In the genomic region with DNA sequence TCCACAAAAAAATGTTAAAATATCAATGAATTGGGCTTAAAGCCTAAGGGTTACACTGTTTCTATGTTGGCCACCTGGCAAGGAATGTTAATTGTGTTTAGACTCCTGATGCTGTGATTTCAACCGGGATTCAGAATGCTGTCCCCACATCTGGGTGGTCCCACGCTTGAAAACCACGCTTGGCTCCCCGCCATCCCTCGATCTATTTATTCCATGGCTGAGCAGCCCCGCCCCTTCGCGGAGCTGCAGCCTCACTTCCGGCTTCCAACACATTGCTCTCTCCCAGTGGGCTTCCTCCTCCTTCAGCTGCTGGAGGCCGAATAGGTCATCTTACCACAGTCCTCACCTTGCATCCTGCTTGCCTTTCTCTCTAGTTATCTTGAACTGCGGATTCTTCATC, we compare ENCODE assay signal across 8 mouse cellular contexts. TPM values are rescaled to one million over a fixed set of nuclear protein-coding genes. Genes with fewer than 3 reads are reported as not detected.
DNase-seq lines count a peak whose midpoint lies in the region; ATAC-seq and TF ChIP-seq lines count a peak whose summit lies in the region.

No protein-coding gene starts in this region.

- H3K27ac ChIP-seq in layer of hippocampus, adult 2 months = peak overlapping the region; percentile 89
- no peak overlapping the region for H3K27ac ChIP-seq in bone marrow, adult 2 months (ENCODE audit: control insufficient read depth, insufficient read depth, low read depth, low read length, poor library complexity)
- peak overlapping the region; percentile 76 for H3K27ac ChIP-seq in liver, embryonic 11.5 days (ENCODE audit: low read depth, low read length)
- H3K27ac ChIP-seq in midbrain, embryonic 15.5 days = peak overlapping the region; percentile 97

- WGBS in bone marrow, adult 2 months = 7% methylated on average over 11 of the region's 11 CpGs
- 4% methylated on average over 11 of the region's 11 CpGs for WGBS in liver, embryonic 11.5 days
- 3% methylated on average over 11 of the region's 11 CpGs for WGBS in midbrain, embryonic 15.5 days

- TF ChIP-seq POLR2A in bone marrow, adult 2 months (IDR thresholded peaks at IDR 0.05; ENCODE audit: borderline replicate concordance, control insufficient read depth, low read depth, low read length) = no peak

- no peaks in the 10 kb centered on the region for H3K27me3 ChIP-seq in erythroblast, embryonic 14.5 days (ENCODE audit: control insufficient read depth)
- no peaks in the 10 kb centered on the region for H3K27me3 ChIP-seq in liver, embryonic 11.5 days (replicated peaks; ENCODE audit: control insufficient read depth, insufficient read depth, low read length)
- H3K27me3 ChIP-seq in midbrain, embryonic 15.5 days (replicated peaks) = no peaks in the 10 kb centered on the region

- no peaks in the 10 kb centered on the region; the same call in 1 of the 2 replicates for H3K4me1 ChIP-seq in bone marrow, adult 2 months (ENCODE audit: control insufficient read depth, insufficient read depth, low read length)
- H3K4me1 ChIP-seq in erythroblast, embryonic 14.5 days (ENCODE audit: control insufficient read depth) = peaks cover 22% of the 10 kb centered on the region
- H3K4me1 ChIP-seq in liver, embryonic 11.5 days (replicated peaks; ENCODE audit: control insufficient read depth, insufficient read depth, low read length) = peaks cover 6% of the 10 kb centered on the region; the same call in 1 of the 2 replicates
- H3K4me1 ChIP-seq in midbrain, embryonic 15.5 days = peaks cover 20% of the 10 kb centered on the region

- DNase-seq in layer of hippocampus, adult 2 months (ENCODE audit: low spot score in 2 of 2) = no peak
- no peak for DNase-seq in layer of hippocampus, postnatal 36 days
- DNase-seq in heart, postnatal 4 days = peak; percentile 80
- peak; percentile 69 for DNase-seq in liver, embryonic 11.5 days (ENCODE audit: low spot score)
- DNase-seq in Muller cell, postnatal 12 days (ENCODE audit: inconsistent ontology term) = no peak

- peak overlapping the region; percentile 88 for H3K4me2 ChIP-seq in liver, embryonic 11.5 days
- H3K4me2 ChIP-seq in midbrain, embryonic 15.5 days = peak overlapping the region; percentile 67

- H3K9ac ChIP-seq in liver, embryonic 11.5 days (ENCODE audit: low read depth, low read length) = peak overlapping the region; percentile 69
- H3K9ac ChIP-seq in midbrain, embryonic 15.5 days = 0 out of 2 replicates have a peak overlapping the region, but pooled peaks have one; percentile 55

- H3K9me3 ChIP-seq in erythroblast, embryonic 14.5 days (ENCODE audit: control insufficient read depth, low read length) = no peaks in the 10 kb centered on the region
- no peaks in the 10 kb centered on the region for H3K9me3 ChIP-seq in liver, embryonic 11.5 days (ENCODE audit: control insufficient read depth, low read length)
- no peaks in the 10 kb centered on the region for H3K9me3 ChIP-seq in midbrain, embryonic 15.5 days

- no peaks in the 10 kb centered on the region for H3K36me3 ChIP-seq in erythroblast, embryonic 14.5 days (ENCODE audit: control insufficient read depth)
- no peaks in the 10 kb centered on the region for H3K36me3 ChIP-seq in liver, embryonic 11.5 days (ENCODE audit: control insufficient read depth, insufficient read depth, low read length)
- no peaks in the 10 kb centered on the region for H3K36me3 ChIP-seq in midbrain, embryonic 15.5 days (replicated peaks)

- H3K4me3 ChIP-seq in layer of hippocampus, adult 2 months = peak overlapping the region; percentile 45
- H3K4me3 ChIP-seq in bone marrow, adult 2 months (replicated peaks; ENCODE audit: control insufficient read depth, low read depth, low read length) = peak overlapping the region; percentile 24
- peak overlapping the region; percentile 62 for H3K4me3 ChIP-seq in erythroblast, embryonic 14.5 days (replicated peaks)
- H3K4me3 ChIP-seq in liver, embryonic 11.5 days (ENCODE audit: low read depth, low read length) = peak overlapping the region; percentile 40
- H3K4me3 ChIP-seq in midbrain, embryonic 15.5 days = peak overlapping the region; percentile 40

- TF ChIP-seq CTCF in layer of hippocampus, adult 2 months (conservative IDR thresholded peaks at IDR 0.05) = no peak
- no peak for TF ChIP-seq CTCF in bone marrow, adult 2 months (IDR thresholded peaks at IDR 0.05; ENCODE audit: control insufficient read depth, insufficient read depth, low read length)

- ATAC-seq in liver, embryonic 11.5 days (replicated peaks; ENCODE audit: low FRiP score) = peak; percentile 45
- ATAC-seq in midbrain, embryonic 15.5 days (replicated peaks) = peak; percentile 60

RNA-seq across cellular contexts. Expression of gene Rbp7, which starts 8.9 kb away (rescaled TPM):
- total RNA-seq in layer of hippocampus, adult 2 months (2021) = not detected
- not detected for total RNA-seq in layer of hippocampus, postnatal 36 days (2021)
- not detected in 2 replicates for polyA plus RNA-seq in bone marrow, adult 2 months (2011; ENCODE audit: insufficient read depth, insufficient read length, low replicate concordance, missing spikeins)
- not detected in 2 replicates for polyA plus RNA-seq in erythroblast, embryonic 14.5 days (2012)
- 10 to 100 TPM; 38.9 to 39.6 TPM for total RNA-seq in heart, postnatal 4 days (2021)
- not detected in 2 replicates for polyA plus RNA-seq in liver, embryonic 11.5 days (2014; fragmentation: Nextera tagmentation; extraction: Ambion mirVana)
- polyA plus RNA-seq in midbrain, embryonic 15.5 days (2015; fragmentation: Nextera tagmentation; extraction: Ambion mirVana) = 0.99 TPM in 1 of 2 replicates, not detected in the other

RNA-seq across cellular contexts. Expression of gene Ube4b, which starts 19.3 kb away (rescaled TPM):
- 100 to 1,000 TPM; 105 to 107 TPM for total RNA-seq in layer of hippocampus, adult 2 months (2021)
- 100 to 1,000 TPM; 100 TPM for total RNA-seq in layer of hippocampus, postnatal 36 days (2021)
- 17.5 and 38.0 TPM in 2 replicates for polyA plus RNA-seq in bone marrow, adult 2 months (2011; ENCODE audit: insufficient read depth, insufficient read length, low replicate concordance, missing spikeins)
- 14.2 and 15.0 TPM in 2 replicates for polyA plus RNA-seq in erythroblast, embryonic 14.5 days (2012)
- total RNA-seq in heart, postnatal 4 days (2021) = 10 to 100 TPM; 59.9 to 61.8 TPM
- polyA plus RNA-seq in liver, embryonic 11.5 days (2014; fragmentation: Nextera tagmentation; extraction: Ambion mirVana) = 35.0 and 37.4 TPM in 2 replicates
- polyA plus RNA-seq in midbrain, embryonic 15.5 days (2015; fragmentation: Nextera tagmentation; extraction: Ambion mirVana) = 58.7 and 64.5 TPM in 2 replicates

RNA-seq across cellular contexts. Expression of gene Tmem274, which starts 31.3 kb away (rescaled TPM):
- total RNA-seq in layer of hippocampus, adult 2 months (2021) = not detected
- not detected for total RNA-seq in layer of hippocampus, postnatal 36 days (2021)
- not detected in 2 replicates for polyA plus RNA-seq in bone marrow, adult 2 months (2011; ENCODE audit: insufficient read depth, insufficient read length, low replicate concordance, missing spikeins)
- polyA plus RNA-seq in erythroblast, embryonic 14.5 days (2012) = not detected in 2 replicates
- not detected for total RNA-seq in heart, postnatal 4 days (2021)
- polyA plus RNA-seq in liver, embryonic 11.5 days (2014; fragmentation: Nextera tagmentation; extraction: Ambion mirVana) = 0.31 TPM in 1 of 2 replicates, not detected in the other
- not detected in 2 replicates for polyA plus RNA-seq in midbrain, embryonic 15.5 days (2015; fragmentation: Nextera tagmentation; extraction: Ambion mirVana)

RNA-seq across cellular contexts. Expression of gene Nmnat1, which starts 39.1 kb away (rescaled TPM):
- total RNA-seq in layer of hippocampus, adult 2 months (2021) = 1 to 10 TPM; 8.9 to 9.0 TPM
- total RNA-seq in layer of hippocampus, postnatal 36 days (2021) = 1 to 10 TPM; 8.3 to 8.4 TPM
- polyA plus RNA-seq in bone marrow, adult 2 months (2011; ENCODE audit: insufficient read depth, insufficient read length, low replicate concordance, missing spikeins) = 0.99 and 3.6 TPM in 2 replicates
- polyA plus RNA-seq in erythroblast, embryonic 14.5 days (2012) = 0.10 and 0.17 TPM in 2 replicates
- 10 to 100 TPM; 12.7 to 14.8 TPM for total RNA-seq in heart, postnatal 4 days (2021)
- 13.0 and 14.3 TPM in 2 replicates for polyA plus RNA-seq in liver, embryonic 11.5 days (2014; fragmentation: Nextera tagmentation; extraction: Ambion mirVana)
- polyA plus RNA-seq in midbrain, embryonic 15.5 days (2015; fragmentation: Nextera tagmentation; extraction: Ambion mirVana) = 7.2 and 7.9 TPM in 2 replicates

RNA-seq across cellular contexts. Expression of gene Lzic, which starts 39.2 kb away (rescaled TPM):
- total RNA-seq in layer of hippocampus, adult 2 months (2021) = 10 to 100 TPM; 15.3 to 16.9 TPM
- total RNA-seq in layer of hippocampus, postnatal 36 days (2021) = 10 to 100 TPM; 19.4 to 23.6 TPM
- polyA plus RNA-seq in bone marrow, adult 2 months (2011; ENCODE audit: insufficient read depth, insufficient read length, low replicate concordance, missing spikeins) = 13.6 and 14.5 TPM in 2 replicates
- 0.29 and 0.58 TPM in 2 replicates for polyA plus RNA-seq in erythroblast, embryonic 14.5 days (2012)
- total RNA-seq in heart, postnatal 4 days (2021) = 10 to 100 TPM; 43.4 to 46.8 TPM
- 41.8 and 43.6 TPM in 2 replicates for polyA plus RNA-seq in liver, embryonic 11.5 days (2014; fragmentation: Nextera tagmentation; extraction: Ambion mirVana)
- 36.6 and 39.9 TPM in 2 replicates for polyA plus RNA-seq in midbrain, embryonic 15.5 days (2015; fragmentation: Nextera tagmentation; extraction: Ambion mirVana)

Comparison
In these comparisons a context has a peak if more than half of its experiments do, and no peak if none do; other contexts are left out.
1. DNase-seq: peak in heart, postnatal 4 days (single experiment) and liver, embryonic 11.5 days (single experiment); none in layer of hippocampus, adult 2 months (0 of 2), layer of hippocampus, postnatal 36 days (0 of 2) and Muller cell, postnatal 12 days (single experiment).
2. Peak in every context shown above with its lines, with median percentiles within 50 percentile points of each other: H3K4me3 ChIP-seq.